Mouse (Mus musculus): ENCODE data around the gene Gm45711.
"Not testable (repeated sequence)": the region's sequence is repeated elsewhere in the genome, so short reads cannot be mapped to it uniquely, and the experiment has no call there.

Gene Gm45711

DNA sequence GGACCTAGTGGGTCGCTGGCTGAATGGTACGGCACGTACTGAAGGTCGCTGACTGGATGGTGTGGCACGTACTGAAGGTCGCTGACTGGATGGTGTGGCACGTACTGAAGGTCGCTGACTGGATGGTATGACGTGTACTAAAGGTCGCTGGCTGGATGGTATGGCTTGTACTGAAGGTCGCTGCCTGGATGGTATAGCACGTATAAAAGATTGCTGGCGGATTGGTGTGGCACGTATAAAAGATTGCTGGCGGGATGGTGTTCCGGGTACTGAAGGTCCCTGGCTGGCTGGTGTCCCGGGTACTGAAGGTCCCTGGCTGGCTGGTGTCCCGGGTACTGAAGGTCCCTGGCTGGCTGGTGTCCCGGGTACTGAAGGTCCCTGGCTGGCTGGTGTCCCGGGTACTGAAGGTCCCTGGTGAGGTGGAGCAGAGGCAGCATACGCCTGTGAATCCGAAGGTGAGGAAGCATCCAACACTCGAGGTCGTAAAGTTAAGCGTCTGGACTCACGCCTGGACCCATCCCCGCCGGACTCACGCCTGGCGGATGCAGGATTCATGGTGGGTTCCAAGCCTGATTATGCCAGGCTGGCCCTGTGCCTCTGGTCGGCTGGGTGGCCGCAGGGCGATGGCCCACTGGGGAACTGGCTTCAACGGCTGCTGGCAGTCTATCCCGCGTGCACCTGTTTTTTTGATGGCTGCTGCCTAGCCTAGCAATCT is at the start of gene Gm45711, which contains the start of gene Cmtm1:
Gm45711 (minus strand) TSS at position 641 of the 715 bp plus-strand sequence.
Cmtm1 (minus strand) TSS at position 705 of the 715 bp plus-strand sequence.
- DNase-seq (ENCODE audit: low read depth, low spot score), result not testable (repeated sequence)

DNA sequence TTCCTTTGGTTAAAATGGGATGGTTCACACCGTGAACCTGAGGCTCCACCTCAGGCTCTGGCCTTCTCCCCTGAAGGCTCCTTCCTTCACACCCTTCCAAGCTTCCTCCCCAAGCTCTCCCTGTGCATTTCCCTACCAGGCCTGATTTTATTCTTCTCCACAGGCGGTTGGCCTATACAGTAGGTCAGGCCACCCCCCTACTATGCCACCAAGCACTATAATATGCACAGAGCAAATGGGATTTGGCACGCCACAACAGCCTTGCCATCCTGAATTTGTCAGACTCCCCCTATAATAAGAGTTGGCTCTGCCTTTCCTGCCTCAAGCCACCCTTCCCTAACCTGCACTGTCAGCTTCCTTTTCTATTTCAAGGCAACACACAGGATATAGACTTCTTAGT is 48.8 kb upstream of the Gm45711 start:
- DNase-seq (ENCODE audit: low read depth, low spot score), result no peak

DNA sequence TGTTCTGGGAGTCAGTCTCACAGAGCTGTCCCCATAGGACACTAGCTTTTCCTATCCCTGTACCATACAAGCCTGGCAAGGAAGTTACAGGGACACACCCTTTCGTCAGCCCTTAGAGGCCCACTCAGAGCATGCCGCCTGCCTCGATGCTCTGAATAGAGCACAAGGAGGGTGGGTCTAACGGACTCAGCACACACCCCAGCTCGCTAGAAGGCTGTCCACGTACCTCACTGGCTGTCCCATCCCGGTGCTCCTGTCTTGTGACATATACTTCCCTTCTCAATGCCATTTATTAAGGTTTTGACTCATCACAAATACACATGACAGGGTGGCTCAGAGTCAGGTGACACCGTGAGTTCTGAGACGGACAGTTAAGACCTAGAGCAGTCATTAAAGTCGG is 44.6 kb upstream of the Gm45711 start:
- DNase-seq (ENCODE audit: low read depth, low spot score), result no peak

DNA sequence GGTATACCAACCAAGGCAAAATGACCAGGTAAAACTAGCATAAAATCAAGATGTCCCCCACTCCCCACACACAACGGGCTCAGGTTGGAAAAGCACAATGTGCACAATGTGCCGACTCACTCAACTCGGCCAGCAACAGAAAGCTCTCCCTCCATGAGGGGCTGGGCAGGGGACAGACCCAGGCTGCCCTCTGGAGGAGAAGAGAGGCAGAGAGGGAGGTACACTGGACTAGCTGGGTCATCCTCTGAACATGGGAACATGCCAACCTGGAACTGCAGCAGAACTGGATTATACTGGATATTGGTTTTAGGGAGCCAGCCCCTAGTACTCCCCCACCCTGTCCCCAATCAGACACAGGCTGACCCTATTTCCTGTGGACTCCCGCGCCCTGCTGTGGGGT is 43.3 kb upstream of the Gm45711 start:
- DNase-seq (ENCODE audit: low read depth, low spot score), result no peak

DNA sequence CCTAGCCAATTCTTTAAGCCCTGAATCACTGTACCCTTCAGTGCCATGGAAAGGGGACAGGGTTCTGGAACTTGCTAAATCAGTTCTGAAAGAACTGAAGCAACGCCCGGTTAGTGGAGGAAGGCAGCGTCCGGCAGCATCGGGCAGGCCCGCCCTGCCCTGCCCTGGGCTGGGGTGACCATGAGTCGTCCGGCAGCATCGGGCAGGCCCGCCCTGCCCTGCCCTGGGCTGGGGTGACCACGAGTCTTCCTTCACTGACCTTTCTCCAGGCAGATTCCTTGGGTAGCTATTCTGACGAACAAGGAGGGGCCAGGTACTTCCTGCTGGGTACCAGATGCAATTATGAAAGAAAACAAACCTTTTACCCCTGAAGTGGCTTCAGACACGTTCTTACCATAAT is 40.2 kb upstream of the Gm45711 start:
- no peak for DNase-seq (ENCODE audit: low read depth, low spot score)

DNA sequence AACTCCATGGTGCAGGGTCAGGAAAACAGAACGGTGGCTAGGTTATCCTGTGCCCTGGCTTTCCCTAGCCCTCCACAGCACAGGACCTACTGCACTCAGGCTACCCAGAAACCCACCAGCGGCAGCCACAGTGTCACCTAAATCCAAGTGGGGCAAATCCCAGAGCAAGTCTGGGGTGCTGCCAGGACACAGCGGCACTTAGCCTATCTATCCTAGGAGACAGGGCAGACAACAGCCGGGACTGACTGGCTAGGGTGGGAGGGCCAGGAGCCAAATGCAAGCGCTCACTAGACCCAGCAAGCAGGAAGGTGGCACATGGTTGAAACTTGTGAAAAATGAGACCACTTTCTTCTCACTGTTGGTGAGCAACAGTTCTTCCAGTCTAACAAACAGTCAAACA is 39.1 kb upstream of the Gm45711 start:
- DNase-seq (ENCODE audit: low read depth, low spot score), result no peak

DNA sequence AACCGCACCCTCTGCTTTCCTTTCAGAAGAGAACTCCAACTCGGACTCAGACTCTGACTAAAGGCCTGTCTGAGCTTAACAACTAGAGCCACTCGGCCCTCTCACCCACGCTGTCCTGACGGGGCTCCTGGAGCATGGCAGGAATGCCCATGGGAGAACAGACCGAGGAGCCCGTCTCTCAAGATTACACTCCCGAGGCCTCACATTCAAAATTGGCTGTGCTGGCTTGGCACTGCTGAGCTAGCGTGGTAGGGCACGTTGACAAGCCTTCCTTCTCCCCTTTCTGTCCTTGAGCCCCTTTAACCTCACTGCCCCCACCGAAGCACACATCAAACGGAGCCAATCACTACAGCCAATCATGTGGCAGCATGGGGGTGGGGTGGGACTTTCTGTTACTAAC is 36.8 kb upstream of the Gm45711 start:
- DNase-seq (ENCODE audit: low read depth, low spot score), result no peak

DNA sequence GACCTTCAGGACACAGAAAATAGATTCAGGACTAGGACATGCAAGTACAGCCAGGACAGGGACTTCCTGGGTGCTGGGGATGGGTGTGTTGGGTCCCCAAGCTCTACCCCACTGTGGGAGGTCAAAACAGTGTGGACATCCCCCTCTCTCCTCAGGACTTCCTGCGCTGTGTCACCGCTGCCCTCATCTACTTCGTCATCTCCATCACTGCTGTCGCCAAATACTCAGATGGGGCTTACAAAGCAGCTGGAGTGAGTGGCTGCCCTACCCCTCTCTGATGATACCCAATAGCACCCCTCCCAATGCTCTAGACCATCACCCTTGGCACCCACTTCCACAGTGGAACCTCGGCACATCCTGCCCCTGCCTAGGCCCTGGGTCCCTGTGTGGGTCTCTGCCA is 34.7 kb upstream of the Gm45711 start:
- no peak for DNase-seq (ENCODE audit: low read depth, low spot score)

DNA sequence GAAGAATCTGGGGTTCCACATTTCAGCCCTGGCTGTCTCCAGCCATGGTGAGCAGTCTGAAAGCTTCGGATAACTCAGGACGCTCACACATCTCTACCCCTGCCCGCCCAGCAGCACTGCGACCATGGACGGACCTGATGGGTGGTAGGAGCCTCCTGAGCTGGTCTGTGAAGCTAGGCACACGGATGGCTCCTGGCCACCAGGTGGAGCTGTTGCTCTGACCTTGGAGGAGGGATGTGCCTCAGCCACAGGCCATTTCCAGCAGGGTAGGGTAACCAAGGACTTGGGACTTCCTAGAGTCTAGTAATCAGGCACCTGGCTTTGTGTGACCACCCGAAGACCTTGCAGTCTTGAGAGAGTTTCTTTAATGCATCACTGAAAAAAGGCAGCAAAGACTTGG is 34.1 kb upstream of the Gm45711 start:
- peak; percentile 51 for DNase-seq (ENCODE audit: low read depth, low spot score)

DNA sequence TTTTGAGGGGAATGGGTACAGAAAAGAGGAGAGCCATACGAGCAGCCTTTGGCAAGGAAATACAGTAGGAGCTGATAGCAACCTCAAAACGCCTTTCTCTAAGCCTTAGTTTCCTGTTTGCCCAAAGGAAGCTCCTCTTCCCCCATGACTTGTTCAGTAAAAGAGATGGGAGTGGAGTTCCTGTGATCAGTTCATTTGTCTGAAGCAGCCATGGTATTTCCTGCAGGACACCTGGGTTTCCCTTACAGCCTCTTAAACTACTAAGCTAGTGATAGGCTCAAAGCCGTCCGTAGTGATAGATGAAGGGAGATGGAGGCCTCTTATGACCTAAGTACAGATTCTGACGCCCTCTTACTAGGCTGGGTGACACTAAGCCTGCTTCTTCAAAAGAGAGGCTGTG is 32.5 kb upstream of the Gm45711 start:
- no peak for DNase-seq (ENCODE audit: low read depth, low spot score)

DNA sequence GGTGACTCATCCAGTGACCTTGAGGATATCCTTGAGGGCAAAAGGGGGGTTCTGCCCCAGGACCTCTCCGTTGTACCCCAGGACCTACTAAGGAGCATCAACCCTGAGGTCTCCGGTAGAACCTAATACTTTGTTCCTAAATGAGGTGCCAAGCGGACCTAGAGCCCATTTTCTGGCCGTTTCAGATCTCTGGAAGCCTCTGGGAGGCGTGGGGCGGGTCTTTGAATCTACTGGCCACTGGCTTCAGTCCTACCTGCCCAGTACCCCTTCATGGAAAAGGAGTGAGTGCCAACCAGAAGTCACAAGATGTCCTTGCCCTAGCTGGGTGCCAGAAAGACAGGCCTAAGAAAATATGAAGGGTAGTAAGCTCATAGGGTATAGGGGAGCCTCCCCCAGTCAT is 31.8 kb upstream of the Gm45711 start:
- DNase-seq (ENCODE audit: low read depth, low spot score), result no peak

DNA sequence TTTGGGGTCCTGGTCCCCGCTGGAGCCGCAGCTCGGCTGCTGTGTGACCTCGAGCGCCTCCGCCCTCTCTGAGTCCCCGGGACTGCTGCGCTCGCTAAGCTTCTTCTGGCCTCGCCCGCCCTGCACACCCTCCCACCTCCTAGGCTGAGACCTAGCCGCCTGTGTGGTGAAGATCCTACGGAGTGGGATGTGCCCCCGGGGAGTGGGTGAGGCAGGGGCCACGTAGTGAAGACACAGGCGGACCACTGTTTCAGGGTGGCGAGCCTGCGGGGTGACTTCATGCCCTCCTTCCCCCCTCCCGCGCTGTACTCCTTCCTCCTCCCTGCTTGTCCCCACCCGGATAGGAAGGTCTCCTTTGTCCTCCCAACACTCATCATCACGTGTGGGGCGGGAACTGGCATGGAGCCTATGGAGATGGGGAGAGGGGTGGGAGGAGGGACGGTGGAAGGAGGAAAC is 31.3 kb upstream of the Gm45711 start:
- DNase-seq (ENCODE audit: low read depth, low spot score), result no peak

DNA sequence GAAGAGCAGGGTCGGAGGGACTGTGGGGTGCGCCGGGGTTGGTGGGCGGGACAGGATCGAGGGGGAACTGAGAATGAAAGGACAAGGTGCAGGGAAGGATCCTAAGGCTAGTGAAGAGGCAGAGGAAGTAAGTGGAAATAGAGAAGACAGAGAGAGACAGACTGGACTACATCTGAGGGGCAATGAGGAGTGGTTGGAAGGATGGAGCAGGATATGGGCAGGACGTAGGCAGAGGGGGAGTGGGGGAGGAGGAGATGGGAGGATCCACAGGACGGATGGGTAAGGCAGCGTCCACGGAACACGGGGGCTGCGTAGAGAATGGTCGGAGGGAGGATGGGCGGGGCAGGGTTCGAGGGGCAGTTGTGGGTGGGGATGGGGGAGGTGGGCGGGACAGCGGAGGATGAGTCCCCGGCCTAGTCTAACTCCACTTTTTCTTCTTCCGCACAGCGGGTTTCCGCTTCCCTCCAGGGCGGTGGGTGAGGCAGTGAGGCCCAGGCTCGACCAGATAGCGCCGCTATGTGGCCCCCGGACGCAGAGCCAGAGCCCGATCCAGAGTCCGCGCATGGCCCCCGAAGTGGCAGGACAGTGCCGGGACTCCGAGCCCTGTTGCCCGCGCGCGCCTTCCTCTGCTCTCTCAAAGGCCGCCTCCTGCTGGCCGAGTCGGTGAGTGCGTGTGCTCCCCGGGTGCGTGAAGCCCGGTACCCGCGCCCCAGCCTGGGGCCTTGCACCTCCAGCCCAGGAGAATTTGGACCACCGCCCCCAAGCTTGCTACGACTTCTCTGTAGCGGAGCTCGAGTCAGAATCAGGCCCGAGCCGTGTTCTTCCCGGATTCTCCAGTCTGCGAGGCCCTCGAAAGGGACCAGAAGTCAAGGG is 30.6 kb upstream of the Gm45711 start:
- DNase-seq (ENCODE audit: low read depth, low spot score), result no peak

DNA sequence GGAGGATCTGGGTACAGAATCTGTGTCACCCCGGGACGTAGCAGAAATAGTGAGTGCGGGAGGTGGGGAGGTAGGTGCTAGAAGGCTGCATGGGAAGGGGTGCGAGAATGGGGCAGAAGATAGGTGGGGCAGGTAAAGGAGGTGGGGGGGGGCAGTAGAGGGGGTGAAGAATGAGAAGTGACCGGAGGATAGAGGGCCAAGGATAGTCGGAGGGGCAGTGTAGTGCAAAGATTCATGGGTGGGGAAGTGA is 30.0 kb upstream of the Gm45711 start:
- DNase-seq (ENCODE audit: low read depth, low spot score), result no peak

DNA sequence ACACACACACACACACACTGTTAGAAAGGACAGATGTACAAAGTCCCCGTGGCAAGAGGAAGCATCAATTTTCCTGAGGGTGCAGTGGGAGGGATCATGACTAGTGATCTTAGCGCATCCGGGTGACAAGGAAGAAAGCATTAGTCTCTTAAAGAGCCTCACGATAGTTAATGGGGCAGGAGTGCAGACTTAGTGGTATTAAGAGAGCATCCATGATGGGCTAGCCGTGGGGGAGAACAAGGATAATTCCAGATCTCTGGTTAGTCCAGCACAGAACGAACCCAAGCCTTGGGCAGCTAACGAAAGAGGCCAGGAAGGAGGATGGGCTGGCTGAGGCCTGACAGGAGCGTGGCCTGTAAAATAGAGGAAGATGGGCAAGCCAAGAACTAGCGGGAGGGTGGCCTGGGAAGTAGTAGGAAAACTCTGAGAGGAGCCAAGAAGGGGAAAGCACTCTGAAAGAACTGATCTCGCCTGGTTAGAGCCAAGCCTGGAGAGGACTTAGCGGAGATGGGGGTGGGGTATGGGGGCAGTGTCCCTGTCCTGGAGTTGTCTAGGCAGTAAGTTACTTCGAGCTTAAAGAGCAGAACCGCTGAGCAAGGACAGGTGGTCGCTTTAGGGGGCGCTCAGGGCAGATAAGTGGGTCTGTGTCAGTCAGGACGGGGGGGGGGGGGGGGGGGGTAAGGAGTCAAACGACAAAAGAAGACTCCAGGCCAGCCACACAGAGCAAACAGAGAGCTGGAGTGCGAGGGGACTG is 29.5 kb upstream of the Gm45711 start, which contains the start of gene Cmtm3:
Cmtm3 (plus strand) TSS at position 182 of the 754 bp plus-strand sequence.
- DNase-seq (ENCODE audit: low read depth, low spot score), result no peak

DNA sequence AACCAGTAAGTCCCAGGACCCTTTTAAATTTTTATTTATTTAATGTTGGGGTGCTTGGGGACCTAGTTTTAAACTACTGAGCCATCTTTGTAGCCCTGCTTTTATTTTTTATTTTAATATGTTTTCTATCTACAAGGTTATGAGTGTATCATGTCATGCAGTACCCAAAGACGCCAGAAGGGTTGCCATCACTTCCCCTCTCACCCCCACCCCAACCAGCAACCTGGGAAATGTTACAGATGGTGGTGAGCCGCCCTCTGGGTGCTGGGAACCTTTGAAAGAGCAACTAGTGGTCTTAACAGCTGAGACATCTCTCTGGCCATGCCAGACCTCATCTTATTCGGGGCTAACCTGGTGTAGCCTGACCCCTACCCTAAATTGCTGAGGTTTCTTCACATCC is 28.0 kb upstream of the Gm45711 start:
- DNase-seq (ENCODE audit: low read depth, low spot score), result no peak

DNA sequence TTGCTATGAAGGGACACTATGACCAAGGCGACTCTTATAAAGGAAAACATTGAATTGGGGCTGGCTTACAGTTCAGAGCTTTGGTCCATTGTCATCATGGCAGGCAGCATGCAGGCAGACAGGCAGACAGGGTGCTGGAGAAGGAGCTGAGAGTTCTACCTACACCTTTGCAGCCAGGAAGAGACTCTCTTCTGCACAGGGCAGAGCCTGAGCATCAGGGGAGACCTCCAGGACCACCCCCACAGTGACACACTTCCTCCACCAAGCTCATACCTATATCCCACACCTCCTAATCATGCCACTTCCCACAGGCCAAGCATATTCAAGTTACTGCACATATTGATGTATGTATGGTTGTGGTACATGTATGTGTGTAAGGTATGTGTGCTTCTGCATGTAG is 26.9 kb upstream of the Gm45711 start:
- DNase-seq (ENCODE audit: low read depth, low spot score), result no peak

DNA sequence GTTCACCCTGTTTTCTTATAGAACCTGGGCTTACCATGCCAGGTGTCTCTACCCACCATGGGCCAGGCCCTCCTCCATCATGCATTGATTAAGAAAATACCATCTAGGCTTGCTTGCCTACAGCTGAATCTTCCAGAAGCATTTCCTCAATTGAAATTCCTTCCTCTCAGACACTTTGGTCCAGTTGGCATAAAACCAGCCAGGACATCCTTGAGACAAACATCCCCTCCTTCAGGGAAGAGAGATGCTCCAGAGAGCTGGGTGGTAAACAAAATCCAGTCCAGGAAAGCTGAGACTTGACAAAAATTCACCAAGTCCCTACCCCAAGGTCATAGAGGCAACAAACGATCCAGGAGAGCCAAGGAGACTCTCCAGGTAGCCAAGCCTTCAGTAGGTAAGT is 24.3 kb upstream of the Gm45711 start:
- no peak for DNase-seq (ENCODE audit: low read depth, low spot score)

DNA sequence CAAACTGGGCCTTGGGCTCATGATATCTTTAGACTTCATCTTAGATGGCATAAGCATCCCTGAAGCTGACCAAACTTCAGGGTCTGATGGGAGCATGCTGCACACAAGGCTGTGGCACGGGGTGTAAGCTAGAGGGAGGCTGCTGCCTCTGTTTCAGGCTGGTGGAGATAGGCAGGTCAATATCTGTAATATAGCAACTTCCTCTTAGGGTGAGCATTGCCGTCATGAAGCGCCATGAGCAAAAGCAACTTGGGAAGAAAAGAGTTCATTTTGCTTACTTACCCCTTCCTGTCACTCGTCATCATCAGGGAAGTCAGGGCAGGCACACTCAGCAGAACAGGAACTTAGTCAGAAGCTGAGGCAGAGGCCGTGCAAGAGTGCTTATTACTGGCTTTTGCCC is 23.9 kb upstream of the Gm45711 start:
- DNase-seq (ENCODE audit: low read depth, low spot score), result no peak

DNA sequence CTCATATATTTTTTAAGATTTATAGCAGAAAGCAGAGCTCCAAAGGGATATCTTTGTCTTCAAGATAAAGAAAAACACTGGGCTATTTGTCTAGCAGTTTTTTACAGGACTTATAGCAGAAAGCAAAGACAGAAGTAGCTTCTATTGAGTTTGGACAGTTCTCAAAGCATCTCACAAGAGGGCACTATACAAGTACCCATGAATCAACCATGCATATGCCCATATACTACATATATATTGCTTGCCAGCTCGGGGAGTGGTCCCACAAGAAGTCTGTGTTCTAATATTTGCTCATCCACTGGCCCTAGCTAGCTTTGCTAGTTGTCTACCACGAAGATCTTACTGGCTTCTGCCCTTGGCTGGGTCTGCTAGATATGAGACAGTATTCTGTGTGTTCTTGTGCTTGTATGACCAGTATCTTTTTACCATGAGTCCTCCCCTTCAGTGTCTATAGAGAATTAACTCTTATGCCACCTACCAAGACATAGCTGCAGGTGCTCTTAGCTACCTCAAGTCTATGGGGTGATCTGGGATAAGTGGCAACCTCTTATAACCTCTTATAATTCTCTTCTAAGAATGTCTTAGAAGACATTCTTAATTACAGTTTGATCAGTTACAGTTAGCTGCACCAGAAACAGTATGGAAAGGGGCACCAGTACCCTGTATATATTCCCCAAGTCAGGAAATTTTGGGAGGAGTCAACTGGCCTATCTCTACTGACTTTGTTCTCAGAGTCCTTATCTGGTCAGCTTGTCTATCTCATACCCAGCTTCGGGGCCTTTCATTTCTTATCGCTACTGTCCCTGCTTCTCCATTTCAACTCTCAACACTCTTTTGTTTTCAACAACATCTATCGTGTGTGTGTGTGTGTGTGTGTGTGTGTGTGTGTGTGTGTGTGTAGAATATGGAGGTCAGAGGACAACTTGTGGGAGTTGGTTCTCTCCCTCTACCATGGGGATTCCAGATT is 23.1 kb upstream of the Gm45711 start:
- no peak for DNase-seq (ENCODE audit: low read depth, low spot score)

DNA sequence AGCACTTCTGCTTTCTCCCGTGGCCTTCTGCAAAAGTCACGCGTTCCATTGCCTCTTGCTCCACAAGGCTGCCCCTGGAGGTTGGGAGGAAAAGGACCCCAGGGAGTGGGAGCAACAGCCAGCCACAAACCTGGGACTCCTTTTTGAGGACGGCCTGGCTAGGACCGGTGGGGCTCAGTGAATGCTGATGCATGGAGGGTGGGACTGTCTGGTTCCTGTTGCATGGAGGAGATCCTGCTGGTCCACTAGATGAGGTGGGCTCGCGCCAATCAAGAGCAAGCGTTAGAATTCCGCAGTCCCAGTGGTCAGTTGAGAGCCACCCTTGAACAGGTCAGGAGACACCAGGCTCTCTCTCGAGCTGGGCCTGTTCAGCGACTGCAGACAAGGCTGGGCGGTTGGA is 12.0 kb upstream of the Gm45711 start, which contains the start of gene Cmtm2b:
Cmtm2b (plus strand) TSS at position 301 of the 400 bp plus-strand sequence.
- not testable (repeated sequence) for DNase-seq (ENCODE audit: low read depth, low spot score)

Data from telencephalon, adult 2 months (tissue).